Mouse (Mus musculus) thymus, adult 2 months (tissue): Measurements from ENCODE around the gene Ccdc3.

ENCODE experiments used
- CTCF ChIP-seq: fragments of 200-500 bp; IDR thresholded peaks from 2 replicates; pipeline ENCODE4 v1.5.1; 2012; ENCODE audit warnings: mild to moderate bottlenecking, control low read depth, low read length, moderate library complexity, borderline replicate concordance; ENCODE audit not compliant: control insufficient read depth, poor library complexity, insufficient read depth; ENCODE audit errors: extremely low read depth
- POLR2A ChIP-seq: fragments of 200-500 bp; IDR thresholded peaks from 2 replicates; pipeline ENCODE4 v1.6.1; 2012; ENCODE audit warnings: mild to moderate bottlenecking, low read length, control low read depth, moderate library complexity; ENCODE audit not compliant: control insufficient read depth, poor library complexity, insufficient read depth; ENCODE audit errors: extremely low read depth

DNA sequence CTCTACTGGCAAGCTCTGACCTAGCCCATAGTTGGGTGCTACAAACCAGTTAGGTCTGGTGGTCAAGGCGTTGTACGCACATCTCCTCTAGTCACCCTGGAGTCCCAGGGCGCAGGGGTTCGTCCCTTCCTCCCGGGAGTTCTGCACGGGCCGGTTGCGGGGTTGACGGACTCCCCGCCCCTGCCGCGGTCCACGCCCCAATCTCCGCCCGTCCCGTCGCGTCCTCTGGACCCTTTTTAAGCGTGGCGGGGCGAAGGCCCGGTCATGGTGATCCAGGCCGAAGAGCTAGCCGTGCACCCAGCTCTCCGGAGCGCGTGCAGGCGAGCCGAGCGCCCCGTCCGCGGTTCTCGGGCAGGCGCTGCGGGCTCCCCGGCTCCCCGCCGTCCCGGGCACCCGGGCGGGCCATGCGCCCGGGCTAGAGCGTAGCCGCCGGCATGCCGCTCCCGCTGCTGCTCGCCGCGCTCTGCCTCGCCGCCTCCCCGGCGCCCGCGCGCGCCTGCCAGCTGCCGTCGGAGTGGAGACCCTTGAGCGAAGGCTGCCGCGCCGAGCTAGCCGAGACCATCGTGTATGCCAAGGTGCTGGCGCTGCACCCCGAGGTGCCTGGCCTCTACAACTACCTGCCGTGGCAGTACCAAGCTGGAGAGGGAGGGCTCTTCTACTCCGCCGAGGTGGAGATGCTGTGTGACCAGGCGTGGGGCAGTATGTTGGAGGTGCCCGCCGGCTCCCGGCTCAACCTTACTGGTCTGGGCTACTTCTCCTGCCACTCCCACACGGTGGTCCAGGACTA, at the start of gene Ccdc3:
- TF ChIP-seq POLR2A (no peak), CTCF (no peak)
